Mouse (Mus musculus): ENCODE results near the gene Gm9913.

The Gm9913 gene

DNA sequence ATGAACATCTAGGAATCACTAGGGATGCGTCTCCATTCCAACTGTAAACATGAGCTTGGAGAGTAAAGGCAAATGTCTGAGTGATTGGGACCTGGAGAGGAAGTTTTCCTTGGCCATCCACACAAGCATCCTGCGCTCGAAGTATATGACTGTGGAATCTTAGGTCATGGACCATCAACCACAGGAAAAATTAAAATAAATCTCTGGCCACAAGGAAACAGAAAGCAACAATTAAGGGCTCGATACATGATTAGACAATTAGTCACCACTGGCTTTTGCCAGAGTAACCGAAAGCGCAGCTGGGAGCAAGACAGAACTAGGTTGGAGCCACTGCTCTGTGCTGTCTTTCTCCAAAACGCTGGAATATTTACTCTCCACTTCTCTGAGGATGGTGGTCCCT is 35.7 kb downstream of the Gm9913 start:
- in situ Hi-C loops (cut with MboI; ENCODE audit: low pct_unique_long_range_greater_than_20kb in 1 of 2, low sequenced_read_pairs in 2 of 2, unreplicated experiment in 1 of 2): no loop called here

DNA sequence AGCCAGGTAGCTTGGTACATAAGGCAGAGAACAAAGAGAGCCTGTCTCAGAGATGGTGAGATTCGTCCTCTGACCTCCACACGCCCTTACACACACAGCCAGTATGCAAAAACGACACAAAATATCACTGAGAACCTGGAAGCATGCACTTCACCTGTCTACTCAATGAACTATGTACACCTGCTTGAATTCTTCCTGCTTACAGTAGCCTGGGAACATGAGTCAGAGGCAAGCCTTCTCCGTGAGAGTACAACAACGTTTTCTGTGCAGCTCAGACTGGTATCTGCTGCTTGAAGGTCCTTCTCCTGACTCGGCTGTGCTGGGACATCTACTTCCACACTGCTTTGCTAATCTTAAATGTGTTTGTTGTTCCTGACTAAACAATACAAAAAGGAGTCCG is 36.6 kb downstream of the Gm9913 start:
- in situ Hi-C loops (cut with MboI; ENCODE audit: low pct_unique_long_range_greater_than_20kb in 1 of 2, low sequenced_read_pairs in 2 of 2, unreplicated experiment in 1 of 2): no loop called here

DNA sequence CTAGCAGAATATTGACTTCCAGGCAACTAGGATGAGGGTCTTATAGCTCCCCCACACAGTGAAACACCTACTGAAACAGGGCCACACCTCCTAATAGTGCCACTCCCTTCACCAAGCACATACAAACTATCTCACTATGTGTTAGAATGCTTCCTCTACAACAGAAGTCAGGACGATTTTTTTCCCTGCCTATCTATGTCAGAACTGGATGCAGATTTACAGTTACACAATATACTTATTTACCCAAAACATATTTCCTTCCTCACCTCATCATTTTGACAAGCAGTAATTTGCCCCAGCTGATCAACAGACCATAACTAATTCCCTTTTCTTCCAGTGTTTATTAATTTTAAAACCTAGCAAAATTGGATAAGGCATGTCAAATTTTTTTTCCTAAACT is 38.8 kb downstream of the Gm9913 start:
- in situ Hi-C loops (cut with MboI; ENCODE audit: low pct_unique_long_range_greater_than_20kb in 1 of 2, low sequenced_read_pairs in 2 of 2, unreplicated experiment in 1 of 2): no loop called here

DNA sequence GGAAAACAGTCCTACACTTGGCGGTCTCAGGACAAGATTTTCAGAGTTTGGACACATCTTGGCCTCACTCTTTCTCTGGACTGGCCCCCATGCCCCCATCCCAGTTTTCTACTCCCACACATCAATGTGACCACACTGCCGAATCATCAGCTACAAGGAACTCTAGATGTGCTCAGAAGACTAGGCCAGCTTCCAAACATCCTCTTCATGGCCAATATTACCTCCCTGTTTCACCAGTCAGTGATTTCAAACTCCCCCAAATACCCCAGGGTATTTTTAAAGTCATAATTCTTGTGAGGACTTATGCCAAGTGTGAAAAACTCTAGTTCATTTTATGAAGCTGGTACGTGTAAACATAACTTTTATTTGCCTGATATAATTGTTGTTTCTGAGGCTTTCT is 40.1 kb downstream of the Gm9913 start:
- in situ Hi-C loops (cut with MboI; ENCODE audit: low pct_unique_long_range_greater_than_20kb in 1 of 2, low sequenced_read_pairs in 2 of 2, unreplicated experiment in 1 of 2): no loop called here

- in situ Hi-C loops (cut with MboI; ENCODE audit: low pct_unique_long_range_greater_than_20kb in 1 of 2, low sequenced_read_pairs in 2 of 2, unreplicated experiment in 1 of 2): no loop called here
Observed at GRCm38 (mm10) chr2:125548806-125549578, 44.1 kb downstream of the Gm9913 start.

DNA sequence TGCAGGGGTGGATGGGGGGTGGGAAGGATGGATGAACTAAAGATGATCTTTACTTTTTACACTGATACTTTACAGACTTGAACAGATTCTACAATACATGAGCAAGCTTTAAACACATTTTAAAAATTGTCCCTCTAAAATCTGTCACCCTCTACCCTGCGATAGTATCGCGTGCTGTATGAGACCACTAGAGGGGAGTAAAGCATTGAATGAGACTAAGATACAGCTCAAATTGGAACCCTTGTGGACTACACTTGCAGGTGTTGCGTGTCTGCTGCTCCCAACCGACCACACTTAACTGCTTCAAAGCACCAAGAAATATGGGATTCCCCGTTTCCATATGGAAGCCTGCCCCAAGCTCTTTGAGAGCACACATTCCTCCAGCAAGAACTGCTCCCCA is 50.9 kb downstream of the Gm9913 start:
- in situ Hi-C loops (cut with MboI; ENCODE audit: low pct_unique_long_range_greater_than_20kb in 1 of 2, low sequenced_read_pairs in 2 of 2, unreplicated experiment in 1 of 2): no loop called here
